Mouse (Mus musculus) testis, adult 2 months (tissue): ENCODE measurements around the gene Zdhhc7. TPM values are rescaled to one million over a fixed set of nuclear protein-coding genes. Genes with fewer than 3 reads are reported as not detected.

Source experiments
- H3K27ac ChIP-seq: fragments of 200-500 bp; 2 replicates; pipeline ENCODE4 v1.5.1; 2012; ENCODE audit warnings: low read depth, low read length; ENCODE audit not compliant: control insufficient read depth, insufficient read depth
- H3K27me3 ChIP-seq: fragments of 200-500 bp; 2 replicates; pipeline ENCODE4 v1.6.1; 2012; ENCODE audit warnings: mild to moderate bottlenecking, low read length, moderate library complexity; ENCODE audit not compliant: control insufficient read depth, insufficient read depth
- H3K36me3 ChIP-seq: fragments of 200-500 bp; 2 replicates; pipeline ENCODE4 v1.6.1; 2012; ENCODE audit warnings: mild to moderate bottlenecking, low read length; ENCODE audit not compliant: control insufficient read depth, insufficient read depth
- H3K4me1 ChIP-seq: fragments of 200-500 bp; 2 replicates; pipeline ENCODE4 v1.6.1; 2012; ENCODE audit warnings: low read length; ENCODE audit not compliant: control insufficient read depth, insufficient read depth
- H3K4me3 ChIP-seq: fragments of 200-500 bp; 2 replicates; pipeline ENCODE4 v1.5.1; 2012; ENCODE audit warnings: low read depth, mild to moderate bottlenecking, low read length, moderate library complexity, mixed read lengths; ENCODE audit not compliant: control insufficient read depth
- CTCF ChIP-seq: fragments of 200-500 bp; IDR thresholded peaks from 2 replicates; pipeline ENCODE4 v1.5.1; 2012; ENCODE audit warnings: low read depth, mild to moderate bottlenecking, inconsistent platforms, low read length, moderate library complexity; ENCODE audit not compliant: control insufficient read depth, insufficient read depth, insufficient replicate concordance
- POLR2A ChIP-seq: fragments of 200-500 bp; IDR thresholded peaks from 2 replicates; pipeline ENCODE4 v1.6.1; 2012; ENCODE audit warnings: low read depth, mild to moderate bottlenecking, inconsistent platforms, low read length, moderate library complexity; ENCODE audit not compliant: control insufficient read depth
- polyA plus RNA-seq: library from polyadenylated mRNA; depleted of rRNA; stranded (reverse); fragments of >200 nt; gene quantifications from 2 replicates; pipeline ENCODE4 v1.2.3, GENCODE M21; 2012

The Zdhhc7 gene
- polyA plus RNA-seq, 1 experiment: 32.8 TPM

DNA sequence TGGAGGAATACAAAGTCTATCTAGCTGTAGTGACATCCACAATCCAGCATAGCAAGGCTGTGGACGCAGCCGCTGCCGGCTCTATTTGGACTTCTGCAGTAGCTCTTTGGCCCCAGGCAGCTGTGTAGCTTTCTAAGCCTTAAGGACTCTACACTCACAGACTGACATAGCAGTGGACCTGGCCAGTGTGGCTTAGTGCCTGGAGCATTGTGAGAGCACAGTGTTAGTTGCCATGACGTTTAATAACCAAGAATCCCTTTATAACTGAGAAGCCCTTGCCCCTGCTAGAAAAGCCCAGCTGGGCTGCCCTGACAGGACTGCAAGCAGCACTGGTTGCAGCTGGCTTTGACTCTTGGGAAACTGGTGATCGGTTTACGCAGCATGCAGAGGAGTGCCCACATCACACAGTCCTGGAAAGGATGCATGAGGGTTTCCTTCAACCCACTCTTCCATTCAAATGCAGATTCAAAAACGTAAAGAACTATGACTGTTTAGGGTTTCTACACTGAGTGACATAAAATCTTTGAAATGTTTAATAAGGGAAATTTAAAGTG is 23.6 kb upstream of the Zdhhc7 start:
- Histone ChIP-seq H3K27me3 (no peaks in the 10 kb centered on the region), H3K4me1 (peaks cover 3% of the 10 kb centered on the region), H3K27ac (no peak overlapping the region), H3K36me3 (no peaks in the 10 kb centered on the region), H3K4me3 (no peak overlapping the region)
- TF ChIP-seq CTCF: no peak
- TF ChIP-seq POLR2A: no peak

DNA sequence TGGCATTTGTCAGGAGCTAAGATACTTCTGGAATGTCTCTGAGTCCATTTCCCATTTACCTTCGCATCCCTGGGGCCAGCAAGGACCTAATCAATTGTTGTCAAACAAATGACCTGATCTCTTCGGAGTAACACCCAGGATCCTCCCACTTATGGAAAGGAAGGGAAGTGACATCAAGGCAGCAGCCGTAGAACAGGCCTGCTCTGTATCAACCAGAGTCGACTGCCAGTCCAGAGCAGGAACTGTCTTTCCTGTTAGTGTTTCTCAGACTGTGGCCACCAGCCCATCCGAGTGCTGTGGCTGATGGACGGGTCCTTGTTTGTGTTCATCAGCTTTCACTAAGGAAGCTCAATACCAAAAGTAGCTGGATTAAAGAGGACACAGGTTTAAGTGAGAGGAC is 23.0 kb upstream of the Zdhhc7 start:
- no peak for TF ChIP-seq CTCF
- no peak for TF ChIP-seq POLR2A
- Histone ChIP-seq H3K4me3 (no peak overlapping the region), H3K27me3 (no peaks in the 10 kb centered on the region), H3K36me3 (no peaks in the 10 kb centered on the region), H3K27ac (no peak overlapping the region), H3K4me1 (peaks cover 3% of the 10 kb centered on the region)

DNA sequence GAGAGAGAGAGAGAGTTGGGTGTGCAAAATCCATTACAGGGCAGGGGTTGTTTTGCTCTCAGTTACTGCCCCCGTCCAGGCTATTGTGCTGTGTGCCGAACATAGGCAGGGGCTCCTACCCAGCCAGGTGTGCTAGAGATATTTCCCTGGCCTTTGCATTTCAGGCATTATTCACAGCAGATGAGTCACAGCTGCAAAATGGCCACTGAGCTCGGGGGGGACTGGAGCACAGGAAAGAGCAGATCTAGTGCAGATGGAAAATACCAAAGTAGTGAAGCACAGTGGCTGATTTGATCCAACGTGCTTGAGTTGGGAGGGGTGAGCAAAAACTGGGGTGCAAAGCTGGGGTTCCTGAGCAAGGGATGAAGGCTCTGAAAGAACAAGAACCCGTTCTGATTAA is 19.7 kb upstream of the Zdhhc7 start:
- no peak for TF ChIP-seq POLR2A
- no peak for TF ChIP-seq CTCF
- H3K36me3 ChIP-seq: no peaks in the 10 kb centered on the region
- no peak overlapping the region for H3K4me3 ChIP-seq
- H3K27ac ChIP-seq: no peak overlapping the region
- H3K27me3 ChIP-seq: no peaks in the 10 kb centered on the region
- no peaks in the 10 kb centered on the region; the same call in 1 of the 2 replicates for H3K4me1 ChIP-seq

DNA sequence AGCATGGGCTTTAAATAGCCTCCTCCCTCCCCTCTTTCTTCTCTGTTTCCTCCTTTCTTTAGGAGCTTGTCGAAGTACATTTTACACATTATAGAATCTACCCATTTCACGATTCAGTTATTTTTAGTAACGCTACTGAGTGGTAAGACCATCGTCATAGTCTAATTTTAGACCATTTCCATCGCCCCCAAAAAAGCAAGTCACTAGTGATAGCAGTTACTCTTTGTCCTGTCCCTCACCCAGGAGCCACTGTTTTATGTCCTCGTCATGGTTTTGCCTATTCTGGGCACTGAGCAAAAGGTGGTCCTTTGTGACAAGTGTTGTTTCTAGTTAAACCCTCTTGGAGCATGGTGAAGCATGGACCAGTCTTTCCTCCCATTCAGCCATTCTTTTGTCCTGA is 18.6 kb upstream of the Zdhhc7 start:
- H3K27me3 ChIP-seq: no peaks in the 10 kb centered on the region
- TF ChIP-seq POLR2A: no peak
- no peak for TF ChIP-seq CTCF
- no peak overlapping the region for H3K27ac ChIP-seq
- no peaks in the 10 kb centered on the region; the same call in 1 of the 2 replicates for H3K4me1 ChIP-seq
- no peak overlapping the region for H3K4me3 ChIP-seq
- H3K36me3 ChIP-seq: no peaks in the 10 kb centered on the region

DNA sequence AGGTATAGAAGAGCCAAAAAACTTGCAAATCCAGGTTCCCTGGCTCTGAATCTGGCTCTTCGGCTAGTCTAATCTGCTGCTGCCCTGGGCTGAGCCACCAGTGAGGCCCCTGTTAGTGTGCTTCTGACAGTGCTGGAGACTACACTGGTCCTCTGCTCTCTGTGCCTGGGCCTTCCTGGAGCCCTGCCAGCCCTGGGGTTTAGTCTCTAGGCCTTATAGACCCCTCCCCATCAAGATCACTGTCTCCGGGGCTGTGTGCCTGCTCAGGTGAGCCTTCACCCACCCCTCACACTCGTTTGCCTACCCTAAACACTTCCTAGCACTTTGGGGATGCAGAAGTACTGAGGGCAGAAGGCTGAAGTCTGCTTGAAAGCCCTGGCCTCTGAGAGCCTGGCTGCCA is 18.1 kb upstream of the Zdhhc7 start:
- Histone ChIP-seq H3K4me3 (no peak overlapping the region), H3K27me3 (no peaks in the 10 kb centered on the region), H3K27ac (no peak overlapping the region), H3K36me3 (no peaks in the 10 kb centered on the region), H3K4me1 (peaks cover 3% of the 10 kb centered on the region)
- TF ChIP-seq CTCF (no peak), POLR2A (no peak)

DNA sequence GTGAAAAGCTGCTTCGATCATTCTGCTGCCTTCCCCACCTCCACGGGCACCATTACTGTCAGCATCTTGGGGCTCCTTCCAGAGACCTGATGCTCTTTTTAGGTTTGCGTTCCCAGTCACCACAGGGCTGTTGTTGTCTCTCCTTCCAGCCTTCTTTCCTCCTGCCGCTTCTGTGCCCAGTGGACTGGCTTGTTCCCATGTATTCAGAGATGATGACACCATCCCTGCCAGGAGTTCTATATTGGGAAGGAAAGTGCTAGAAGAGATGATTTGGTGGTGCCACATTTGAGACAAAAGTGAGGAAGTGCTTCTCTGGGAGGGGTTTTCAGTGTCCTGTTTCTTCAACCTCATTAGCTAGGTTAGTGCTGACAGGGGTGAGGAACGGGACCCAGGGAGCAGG is 17.6 kb upstream of the Zdhhc7 start:
- TF ChIP-seq CTCF (no peak), POLR2A (no peak)
- peaks cover 6% of the 10 kb centered on the region for H3K4me1 ChIP-seq
- H3K27me3 ChIP-seq: no peaks in the 10 kb centered on the region

DNA sequence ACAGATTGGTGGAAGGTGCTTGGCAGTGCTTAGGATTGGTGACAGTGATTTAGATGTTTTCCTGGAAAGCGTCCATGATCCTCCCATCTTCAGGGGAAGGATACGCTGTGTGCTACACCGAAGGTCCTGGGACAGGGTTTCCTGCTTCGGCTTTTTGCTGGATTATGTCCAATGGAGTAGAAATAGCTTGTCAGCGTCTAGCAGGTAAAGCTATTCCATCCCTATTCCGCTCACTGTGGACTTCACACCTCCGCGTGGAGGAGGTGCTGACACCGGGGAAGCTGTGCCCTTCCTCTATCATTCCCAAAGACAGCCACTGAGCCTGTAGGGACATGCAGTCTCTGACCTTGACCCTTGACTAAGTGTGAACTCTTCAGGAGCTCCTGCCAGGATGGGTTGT is 16.9 kb upstream of the Zdhhc7 start:
- TF ChIP-seq CTCF: no peak
- no peak for TF ChIP-seq POLR2A
- Histone ChIP-seq H3K4me3 (no peak overlapping the region), H3K4me1 (peaks cover 10% of the 10 kb centered on the region), H3K36me3 (no peaks in the 10 kb centered on the region), H3K27me3 (no peaks in the 10 kb centered on the region), H3K27ac (no peak overlapping the region)

More for the DNA sequence above, 17.6 kb upstream of the Zdhhc7 start:
- Histone ChIP-seq H3K36me3 (no peaks in the 10 kb centered on the region), H3K27ac (no peak overlapping the region), H3K4me3 (no peak overlapping the region)

DNA sequence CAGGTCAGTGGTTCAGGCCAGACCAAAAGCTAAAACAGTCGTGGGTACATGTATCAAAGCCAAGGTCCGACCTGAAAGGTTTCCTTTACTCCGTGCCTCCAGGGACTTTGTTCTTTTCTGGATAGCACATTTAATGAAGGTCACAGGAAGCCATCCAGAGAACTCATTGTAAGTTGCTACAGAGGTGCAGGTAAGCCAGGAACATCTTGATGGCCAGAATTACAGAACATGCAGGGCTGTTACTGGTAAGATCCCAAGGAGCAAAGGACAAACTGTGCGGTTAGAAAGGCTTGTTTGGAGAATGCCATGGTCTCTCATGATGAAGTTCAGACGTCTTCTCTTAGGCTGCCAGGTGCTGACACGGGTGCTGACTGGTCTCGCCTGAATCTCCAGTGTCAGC is 15.3 kb upstream of the Zdhhc7 start:
- H3K4me1 ChIP-seq: peaks cover 13% of the 10 kb centered on the region
- no peak overlapping the region for H3K4me3 ChIP-seq
- H3K27ac ChIP-seq: no peak overlapping the region
- no peaks in the 10 kb centered on the region for H3K36me3 ChIP-seq
- no peaks in the 10 kb centered on the region for H3K27me3 ChIP-seq
- TF ChIP-seq CTCF (no peak), POLR2A (no peak)

DNA sequence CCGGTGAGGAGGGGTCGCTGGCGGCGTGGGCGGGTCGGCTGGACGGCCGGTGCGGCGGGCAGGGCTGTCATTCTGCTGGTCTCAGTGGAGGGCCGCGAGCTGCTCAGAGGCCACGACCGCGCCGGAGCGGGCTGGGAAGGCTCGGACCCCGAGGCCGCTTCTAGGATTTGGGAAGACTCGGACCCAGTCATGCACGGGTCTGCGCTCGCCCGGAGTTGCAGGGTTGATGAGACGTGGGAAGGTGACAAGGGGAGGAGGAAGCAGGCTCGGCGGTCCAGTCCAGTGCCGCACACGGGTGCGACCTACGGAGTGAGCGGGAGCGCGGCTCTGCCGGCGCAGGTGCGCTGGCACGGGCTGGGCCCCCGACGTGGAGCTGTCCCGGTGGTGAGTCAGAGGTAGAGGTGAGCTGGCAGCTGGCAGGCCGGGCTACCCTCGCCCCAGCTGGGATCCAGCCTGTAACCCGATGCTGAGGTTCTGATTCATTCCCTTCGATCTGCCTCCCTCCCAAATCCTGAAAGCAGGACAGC is 13.1 kb upstream of the Zdhhc7 start:
- Histone ChIP-seq H3K4me1 (peaks cover 13% of the 10 kb centered on the region), H3K36me3 (no peaks in the 10 kb centered on the region), H3K27ac (peak overlapping the region; percentile 27; the same call in 1 of the 2 replicates), H3K4me3 (peak overlapping the region; percentile 89), H3K27me3 (no peaks in the 10 kb centered on the region)
- no peak for TF ChIP-seq POLR2A
- no peak for TF ChIP-seq CTCF
